Mouse (Mus musculus) mouse trophoblast stem cell (cell line): Measurements from ENCODE around the gene Rnf217.

Experiments
- in situ Hi-C, 2 experiments: fragments of 300-500 bp; cut with MseI, MboI; formaldehyde crosslinking; loops; 2 replicates in 1 of 2; 3 replicates in 1 of 2; pipeline ENCODE4 v1.15.1; 2025

The Rnf217 gene

DNA sequence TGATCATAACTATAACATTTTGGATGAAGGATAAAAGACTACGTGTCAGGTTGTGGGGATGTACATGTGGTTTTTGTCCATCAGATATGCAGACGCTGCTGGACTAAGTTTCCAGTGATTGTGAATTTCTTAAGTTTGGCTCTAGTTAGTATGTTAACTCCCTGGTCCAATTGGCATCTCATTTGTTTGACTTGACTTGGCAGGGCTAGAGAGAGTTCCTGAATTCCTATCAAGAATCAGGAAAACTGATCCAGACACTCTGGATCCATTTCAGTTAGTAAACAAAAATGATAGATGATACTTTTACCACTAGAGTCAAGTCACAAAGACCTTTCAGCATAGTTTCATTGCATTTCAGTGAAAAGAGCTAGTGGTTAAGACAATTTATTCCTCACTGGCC, 112.1 kb downstream of the Rnf217 start:
- in situ Hi-C loops: no loop called here

DNA sequence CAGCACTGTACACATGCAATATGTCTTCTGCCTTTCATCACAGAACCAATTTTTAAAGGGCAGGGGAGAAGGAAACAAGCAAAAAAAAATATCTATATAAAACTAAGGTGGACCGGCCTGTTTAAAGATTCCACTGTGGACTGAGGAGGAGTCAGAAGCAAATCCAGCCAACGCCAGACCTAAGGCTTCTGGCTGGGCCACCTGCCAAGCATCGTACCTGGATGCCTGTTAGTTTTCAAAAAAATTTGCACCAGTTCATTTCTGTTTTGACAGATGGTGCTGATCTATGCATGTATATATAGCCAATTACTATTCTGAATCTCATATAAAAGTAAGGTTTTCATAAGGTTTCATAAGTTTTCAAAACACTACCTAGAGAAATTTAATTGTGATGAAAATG, 113.2 kb downstream of the Rnf217 start:
- in situ Hi-C loops: no loop called here

DNA sequence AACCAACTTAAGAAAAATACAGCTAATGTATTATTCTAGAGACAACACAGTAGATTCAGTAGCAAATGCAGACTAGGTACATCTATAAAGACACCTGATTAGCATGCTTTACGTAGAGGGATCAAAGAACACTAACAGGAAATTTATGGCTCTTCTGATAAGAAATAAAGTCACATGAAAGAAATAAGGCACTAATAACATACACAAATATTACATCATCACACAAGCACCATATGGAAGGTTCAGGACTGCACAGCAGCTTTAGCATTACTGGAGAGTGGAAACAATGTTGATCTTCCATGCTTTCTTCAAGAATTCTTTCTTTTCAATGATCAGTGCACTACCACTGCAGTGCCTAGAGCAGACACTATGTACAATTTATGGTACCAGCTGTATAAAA, 114.7 kb downstream of the Rnf217 start:
- in situ Hi-C loops: no loop called here

- in situ Hi-C loops: no loop called here
These were observed 141.7 kb downstream of the Rnf217 start for GRCm38 (mm10) chr10:31467043-31467898.

GRCm38 (mm10) chr10:31465840-31466541, 143.0 kb downstream of the Rnf217 start:
- in situ Hi-C loops: no loop called here

DNA sequence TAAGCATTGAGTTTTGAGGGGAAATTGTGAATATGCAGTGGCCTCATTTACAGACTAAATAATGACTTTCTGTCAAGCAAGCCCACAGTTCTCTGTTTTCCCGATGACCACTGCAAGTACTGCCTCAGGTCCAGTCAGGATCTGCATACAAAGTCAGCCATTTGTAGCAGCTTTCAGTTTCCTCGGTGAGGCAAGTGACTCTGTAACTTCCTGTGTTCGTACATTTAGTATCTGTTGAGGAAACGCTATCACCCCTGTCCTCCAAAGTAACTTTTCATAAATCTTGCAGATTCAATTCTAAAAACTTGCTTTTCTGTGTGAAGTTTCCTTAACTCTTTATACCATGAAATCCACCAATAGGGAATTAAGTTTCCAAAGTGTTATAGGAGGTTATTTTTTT, 143.6 kb downstream of the Rnf217 start:
- in situ Hi-C loops: no loop called here

- in situ Hi-C loops: no loop called here
These were observed 145.9 kb downstream of the Rnf217 start for GRCm38 (mm10) chr10:31463044-31463443.

DNA sequence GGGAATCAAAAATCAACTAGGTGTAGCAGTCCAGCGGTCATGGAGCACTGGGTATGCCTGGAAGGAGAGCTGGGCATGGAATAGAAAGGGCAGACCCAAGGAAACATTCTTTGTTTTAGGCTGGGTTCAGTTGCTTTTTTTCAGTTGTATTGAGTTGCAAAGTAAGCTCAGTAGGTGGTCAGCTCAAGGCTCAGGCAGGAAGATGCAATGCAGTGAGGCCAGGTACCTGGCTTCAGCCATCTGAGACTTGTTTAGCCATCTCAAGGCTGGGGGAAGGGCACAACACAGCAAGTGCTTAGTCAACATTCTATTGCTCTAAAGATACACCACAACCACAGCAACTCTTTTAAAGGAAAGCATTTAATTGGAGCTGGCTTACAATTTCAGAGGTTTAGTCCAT, 152.2 kb downstream of the Rnf217 start:
- in situ Hi-C loops: no loop called here

- in situ Hi-C loops: no loop called here
These were observed 161.9 kb downstream of the Rnf217 start for GRCm38 (mm10) chr10:31447083-31447482.

DNA sequence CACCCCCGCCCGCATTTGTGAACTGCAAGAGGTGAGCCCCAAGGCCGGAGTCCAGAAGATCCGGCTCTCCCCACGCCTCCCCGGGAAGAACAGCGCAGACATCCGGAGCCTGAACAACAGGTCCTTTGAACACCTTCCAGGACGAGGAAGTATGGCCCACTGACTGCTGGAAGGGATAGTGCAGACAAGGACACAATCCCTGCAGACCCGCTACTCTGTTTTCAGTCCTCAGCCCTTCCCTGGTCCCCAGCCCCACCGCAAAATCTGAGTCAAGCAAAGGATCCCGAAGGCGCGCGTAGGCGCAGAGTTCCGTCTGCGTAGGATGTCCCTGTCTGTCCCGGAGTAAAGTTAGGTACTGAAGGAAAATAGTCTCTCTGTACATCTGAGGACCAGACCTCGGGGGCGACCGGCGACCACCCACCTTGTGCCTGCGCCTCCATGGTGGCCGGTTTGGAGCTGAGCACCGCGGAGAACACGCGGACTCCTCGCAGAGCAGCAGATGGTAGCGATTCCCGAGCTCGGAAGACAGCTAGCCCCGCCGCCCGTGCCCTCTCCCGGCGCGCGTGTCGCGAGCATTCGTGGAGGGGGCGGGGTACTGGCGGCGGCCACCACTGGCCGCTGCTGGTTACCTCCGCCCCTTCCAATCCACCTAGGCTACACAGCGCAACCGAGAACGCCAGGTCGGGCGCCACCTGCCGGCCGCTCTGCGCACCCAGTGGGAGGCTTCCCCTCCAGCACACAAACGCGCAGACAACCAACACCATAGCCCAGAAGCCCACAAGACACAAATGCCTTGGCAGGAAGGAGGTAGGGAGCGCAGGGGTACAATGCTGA, 163.5 kb downstream of the Rnf217 start, which contains the start of gene Tpd52l1:
Tpd52l1 (minus strand) TSS at position 668 of the 834 bp plus-strand sequence.
- in situ Hi-C loops: no loop called here

- in situ Hi-C loops: no loop called here
These were observed 164.8 kb downstream of the Rnf217 start for GRCm38 (mm10) chr10:31444206-31444605.
